Mouse (Mus musculus): ENCODE measurements around the gene Gm9999.

DNA sequence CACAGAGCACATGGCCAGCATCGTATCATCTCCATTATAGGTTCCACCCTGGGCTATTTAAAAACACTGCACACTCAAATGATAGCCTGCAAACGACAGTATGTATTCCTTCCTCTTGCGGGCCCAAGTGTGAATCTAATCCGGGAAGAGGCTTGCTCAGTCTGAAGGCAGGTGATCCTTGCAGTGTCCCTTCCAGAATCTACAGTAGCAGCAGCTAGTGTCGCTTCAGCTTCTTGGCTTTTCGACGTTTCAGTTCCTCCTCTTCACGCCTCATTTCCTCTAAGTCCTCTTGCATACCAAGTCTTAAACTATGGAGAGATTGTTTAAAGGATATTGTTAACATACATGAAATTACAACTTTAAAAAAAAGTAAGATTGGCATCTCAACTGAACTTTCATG lies 9.7 kb downstream of the Gm9999 start:
- TF ChIP-seq CTCF (IDR thresholded peaks at IDR 0.05; ENCODE audit: low read depth) (no peak), EP300 (optimal IDR thresholded peaks at IDR 0.05) (no peak)

Data from stomach, postnatal 0 days (tissue).